Mouse (Mus musculus): ENCODE results near the gene Acot2. TPM values are rescaled to one million over a fixed set of nuclear protein-coding genes. Genes with fewer than 3 reads are reported as not detected.
A peak's percentile ranks its signal among the peaks of the same experiment; 100 is the strongest.

Gene Acot2
- polyA plus RNA-seq, 1 experiment: 6.8 TPM

GRCm38 (mm10) chr12:83949776-83950492, 37.7 kb upstream of the Acot2 start:
- Histone ChIP-seq H3K4me1 (ENCODE audit: control insufficient read depth, insufficient read depth, low read length) (no peaks in the 10 kb centered on the region; the same call in 1 of the 2 replicates), H3K27me3 (ENCODE audit: control insufficient read depth, insufficient read depth, low read length) (no peaks in the 10 kb centered on the region), H3K27ac (ENCODE audit: insufficient read depth, low read length) (no peak overlapping the region), H3K4me3 (replicated peaks; ENCODE audit: insufficient read depth, low read depth, low read length) (peak overlapping the region; percentile 71)
- WGBS: 28% methylated on average over 11 of the region's 11 CpGs
- DNase-seq: no peak
- TF ChIP-seq POLR2A (IDR thresholded peaks at IDR 0.05; ENCODE audit: borderline replicate concordance, insufficient read depth, low read length) (no peak), CTCF (IDR thresholded peaks at IDR 0.05; ENCODE audit: borderline replicate concordance, insufficient read depth, low read depth, low read length) (no peak)

GRCm38 (mm10) chr12:83950493-83950839, 37.2 kb upstream of the Acot2 start, which contains the start of gene Riox1:
TSS of gene Riox1 (plus strand) at chr12:83950608.
- WGBS: 1% methylated on average over 36 of the region's 37 CpGs
- Histone ChIP-seq H3K27me3 (ENCODE audit: control insufficient read depth, insufficient read depth, low read length) (no peaks in the 10 kb centered on the region), H3K4me1 (ENCODE audit: control insufficient read depth, insufficient read depth, low read length) (no peaks in the 10 kb centered on the region; the same call in 1 of the 2 replicates), H3K4me3 (replicated peaks; ENCODE audit: insufficient read depth, low read depth, low read length) (peak within 1 kb of the TSS; percentile 71), H3K27ac (ENCODE audit: insufficient read depth, low read length) (0 out of 2 replicates have a peak within 1 kb of the TSS, but pooled peaks have one; percentile 29)
- DNase-seq: peak; percentile 86 to 89
- no peak for TF ChIP-seq CTCF (IDR thresholded peaks at IDR 0.05; ENCODE audit: borderline replicate concordance, insufficient read depth, low read depth, low read length)
- TF ChIP-seq POLR2A (IDR thresholded peaks at IDR 0.05; ENCODE audit: borderline replicate concordance, insufficient read depth, low read length): peak; percentile 56; the same call in 1 of the 2 replicates

GRCm38 (mm10) chr12:83950840-83951701, 36.6 kb upstream of the Acot2 start:
- Histone ChIP-seq H3K4me3 (replicated peaks; ENCODE audit: insufficient read depth, low read depth, low read length) (peak overlapping the region; percentile 71), H3K27me3 (ENCODE audit: control insufficient read depth, insufficient read depth, low read length) (no peaks in the 10 kb centered on the region), H3K4me1 (ENCODE audit: control insufficient read depth, insufficient read depth, low read length) (no peaks in the 10 kb centered on the region; the same call in 1 of the 2 replicates), H3K27ac (ENCODE audit: insufficient read depth, low read length) (0 out of 2 replicates have a peak overlapping the region, but pooled peaks have one; percentile 29)
- under 1% methylated on average over 116 of the region's 116 CpGs for WGBS
- DNase-seq: peak; percentile 30 to 56
- TF ChIP-seq CTCF (IDR thresholded peaks at IDR 0.05; ENCODE audit: borderline replicate concordance, insufficient read depth, low read depth, low read length) (no peak), POLR2A (IDR thresholded peaks at IDR 0.05; ENCODE audit: borderline replicate concordance, insufficient read depth, low read length) (no peak)

GRCm38 (mm10) chr12:83951711-83952575, 35.7 kb upstream of the Acot2 start:
- no peaks in the 10 kb centered on the region; the same call in 1 of the 2 replicates for H3K4me1 ChIP-seq (ENCODE audit: control insufficient read depth, insufficient read depth, low read length)
- no peaks in the 10 kb centered on the region for H3K27me3 ChIP-seq (ENCODE audit: control insufficient read depth, insufficient read depth, low read length)
- peak overlapping the region; percentile 71 for H3K4me3 ChIP-seq (replicated peaks; ENCODE audit: insufficient read depth, low read depth, low read length)
- TF ChIP-seq CTCF (IDR thresholded peaks at IDR 0.05; ENCODE audit: borderline replicate concordance, insufficient read depth, low read depth, low read length): no peak
- TF ChIP-seq POLR2A (IDR thresholded peaks at IDR 0.05; ENCODE audit: borderline replicate concordance, insufficient read depth, low read length): no peak
- peak in 1 of 2 experiments; percentile 9 for DNase-seq
- no peak overlapping the region for H3K27ac ChIP-seq (ENCODE audit: insufficient read depth, low read length)
- 60% methylated on average over 32 of the region's 32 CpGs for WGBS

- no peak overlapping the region for H3K27ac ChIP-seq (ENCODE audit: insufficient read depth, low read length)
- peaks cover 3% of the 10 kb centered on the region for H3K4me1 ChIP-seq (ENCODE audit: control insufficient read depth, insufficient read depth, low read length)
- TF ChIP-seq CTCF (IDR thresholded peaks at IDR 0.05; ENCODE audit: borderline replicate concordance, insufficient read depth, low read depth, low read length) (no peak), POLR2A (IDR thresholded peaks at IDR 0.05; ENCODE audit: borderline replicate concordance, insufficient read depth, low read length) (no peak)
- H3K4me3 ChIP-seq (replicated peaks; ENCODE audit: insufficient read depth, low read depth, low read length): no peak overlapping the region
- DNase-seq: no peak
- 79% methylated on average over 9 of the region's 9 CpGs for WGBS
- no peaks in the 10 kb centered on the region for H3K27me3 ChIP-seq (ENCODE audit: control insufficient read depth, insufficient read depth, low read length)
These were observed 29.4 kb upstream of the Acot2 start for GRCm38 (mm10) chr12:83958278-83958677.

GRCm38 (mm10) chr12:83965235-83965634, 22.4 kb upstream of the Acot2 start:
- WGBS: 87% methylated on average over 7 of the region's 7 CpGs
- no peak overlapping the region for H3K27ac ChIP-seq (ENCODE audit: insufficient read depth, low read length)
- no peaks in the 10 kb centered on the region for H3K4me1 ChIP-seq (ENCODE audit: control insufficient read depth, insufficient read depth, low read length)
- no peak for DNase-seq
- TF ChIP-seq POLR2A (IDR thresholded peaks at IDR 0.05; ENCODE audit: borderline replicate concordance, insufficient read depth, low read length): no peak
- TF ChIP-seq CTCF (IDR thresholded peaks at IDR 0.05; ENCODE audit: borderline replicate concordance, insufficient read depth, low read depth, low read length): no peak
- H3K4me3 ChIP-seq (replicated peaks; ENCODE audit: insufficient read depth, low read depth, low read length): no peak overlapping the region
- no peaks in the 10 kb centered on the region for H3K27me3 ChIP-seq (ENCODE audit: control insufficient read depth, insufficient read depth, low read length)

GRCm38 (mm10) chr12:83972117-83972516, 15.5 kb upstream of the Acot2 start:
- DNase-seq: no peak
- TF ChIP-seq CTCF (IDR thresholded peaks at IDR 0.05; ENCODE audit: borderline replicate concordance, insufficient read depth, low read depth, low read length): peak; percentile 7; the same call in 1 of the 2 replicates
- TF ChIP-seq POLR2A (IDR thresholded peaks at IDR 0.05; ENCODE audit: borderline replicate concordance, insufficient read depth, low read length): no peak
- H3K27me3 ChIP-seq (ENCODE audit: control insufficient read depth, insufficient read depth, low read length): no peaks in the 10 kb centered on the region
- 84% methylated on average over 2 of the region's 2 CpGs for WGBS
- H3K4me1 ChIP-seq (ENCODE audit: control insufficient read depth, insufficient read depth, low read length): no peaks in the 10 kb centered on the region
- H3K27ac ChIP-seq (ENCODE audit: insufficient read depth, low read length): no peak overlapping the region
- no peak overlapping the region for H3K4me3 ChIP-seq (replicated peaks; ENCODE audit: insufficient read depth, low read depth, low read length)

All from cerebellum, adult 2 months (tissue).